Mouse (Mus musculus) cerebellum, adult 2 months (tissue): ENCODE measurements around the gene Ntn1.
A peak's percentile ranks its signal among the peaks of the same experiment; 100 is the strongest.

ENCODE experiments used
- CTCF ChIP-seq: fragments of 200-500 bp; IDR thresholded peaks from 2 replicates; pipeline ENCODE4 v1.5.1; 2011; ENCODE audit warnings: low read depth, mild to moderate bottlenecking, control low read depth, low read length, moderate library complexity, borderline replicate concordance; ENCODE audit not compliant: insufficient read depth
- POLR2A ChIP-seq: fragments of 200-500 bp; IDR thresholded peaks from 2 replicates; pipeline ENCODE4 v1.6.1; 2011; ENCODE audit warnings: low read length, control low read depth, borderline replicate concordance; ENCODE audit not compliant: insufficient read depth

DNA sequence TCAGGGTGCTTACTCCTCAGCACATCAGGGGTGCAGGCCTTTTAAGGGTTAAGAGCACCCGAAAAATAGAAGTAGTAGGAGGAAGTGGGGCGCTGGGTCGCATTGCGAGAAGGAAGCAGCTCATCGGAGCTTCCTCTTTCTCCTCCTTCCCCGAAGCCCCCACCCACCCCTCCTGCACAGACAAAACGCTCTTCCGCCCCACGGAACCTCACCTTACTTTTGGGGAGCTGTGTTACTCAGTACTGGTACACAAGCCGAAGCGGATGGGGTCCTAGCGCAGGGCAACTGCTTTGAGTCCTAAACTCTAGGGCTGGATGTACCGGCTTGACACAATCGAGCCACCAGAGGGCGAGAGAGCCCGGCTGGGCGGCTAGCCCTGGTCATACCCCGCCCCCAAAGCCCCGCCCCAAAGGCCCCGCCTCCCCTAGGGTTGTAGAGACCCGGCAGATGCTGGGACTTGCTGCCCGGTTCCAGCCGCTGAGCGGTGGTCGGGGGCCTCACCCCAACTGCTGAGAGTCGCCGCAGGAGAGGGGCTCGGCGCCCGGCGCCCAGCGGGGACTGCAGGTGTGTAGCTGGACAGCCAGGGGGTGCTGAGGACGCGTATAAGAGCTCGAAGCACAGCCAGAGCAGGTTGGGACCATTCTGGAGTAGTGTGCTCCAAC, 31.2 kb upstream of the Ntn1 start, which contains the start of gene Pik3r5:
- TF ChIP-seq CTCF (peak; percentile 36; the same call in 1 of the 2 replicates), POLR2A (no peak)
